Mouse (Mus musculus): ENCODE data around the gene Psd4.

Gene Psd4

GRCm38 (mm10) chr2:24427866-24428675 lies 60.7 kb downstream of the Psd4 start:
- in situ Hi-C loops (cut with MboI, MseI), result no loop called here

GRCm38 (mm10) chr2:24429806-24430205 lies 62.4 kb downstream of the Psd4 start:
- in situ Hi-C loops (cut with MboI, MseI), result no loop called here

GRCm38 (mm10) chr2:24434670-24435069 lies 67.3 kb downstream of the Psd4 start:
- in situ Hi-C loops (cut with MboI, MseI), result no loop called here

GRCm38 (mm10) chr2:24435699-24436098 lies 68.3 kb downstream of the Psd4 start:
- in situ Hi-C loops (cut with MboI, MseI), result no loop called here

- in situ Hi-C loops (cut with MboI, MseI), result no loop called here
Measured at GRCm38 (mm10) chr2:24440056-24440455, 72.7 kb downstream of the Psd4 start.

- in situ Hi-C loops (cut with MboI, MseI), result no loop called here
Measured at GRCm38 (mm10) chr2:24441899-24442298, 74.5 kb downstream of the Psd4 start.

- in situ Hi-C loops (cut with MboI, MseI), result no loop called here
Measured at GRCm38 (mm10) chr2:24442303-24442925, 75.0 kb downstream of the Psd4 start.

GRCm38 (mm10) chr2:24443256-24443790 lies 75.9 kb downstream of the Psd4 start:
- in situ Hi-C loops (cut with MboI, MseI), result no loop called here

GRCm38 (mm10) chr2:24449111-24449510 lies 81.7 kb downstream of the Psd4 start:
- in situ Hi-C loops (cut with MboI, MseI), result no loop called here

GRCm38 (mm10) chr2:24453206-24453605 lies 85.8 kb downstream of the Psd4 start:
- in situ Hi-C loops (cut with MboI, MseI), result no loop called here

GRCm38 (mm10) chr2:24454429-24455011 lies 87.1 kb downstream of the Psd4 start:
- in situ Hi-C loops (cut with MboI, MseI), result no loop called here

GRCm38 (mm10) chr2:24455057-24455855 lies 87.9 kb downstream of the Psd4 start:
- in situ Hi-C loops (cut with MboI, MseI), result no loop called here

- in situ Hi-C loops (cut with MboI, MseI), result no loop called here
Measured at GRCm38 (mm10) chr2:24456841-24457240, 89.5 kb downstream of the Psd4 start.

- in situ Hi-C loops (cut with MboI, MseI), result no loop called here
Measured at GRCm38 (mm10) chr2:24460112-24460807, 92.9 kb downstream of the Psd4 start.

- in situ Hi-C loops (cut with MboI, MseI), result no loop called here
Measured at GRCm38 (mm10) chr2:24460808-24461127, 93.4 kb downstream of the Psd4 start.
